Mouse (Mus musculus) bone marrow, adult 2 months (tissue): ENCODE data around the gene Nup54. TPM values are rescaled to one million over a fixed set of nuclear protein-coding genes. Genes with fewer than 3 reads are reported as not detected.

Experiments used
- H3K27ac ChIP-seq: fragments of 200-500 bp; 2 replicates; pipeline ENCODE4 v1.5.1; 2012; ENCODE audit warnings: low read depth, mild to moderate bottlenecking, control low read depth, inconsistent platforms, low read length; ENCODE audit not compliant: control insufficient read depth, poor library complexity, insufficient read depth
- H3K4me1 ChIP-seq: fragments of 200-500 bp; 2 replicates; pipeline ENCODE4 v1.6.1; 2011; ENCODE audit warnings: low read length; ENCODE audit not compliant: control insufficient read depth, insufficient read depth
- H3K4me3 ChIP-seq: fragments of 200-500 bp; replicated peaks from 2 replicates; pipeline ENCODE3; 2011; ENCODE audit warnings: mild to moderate bottlenecking, low read depth, low read length, control low read depth; ENCODE audit not compliant: control insufficient read depth
- CTCF ChIP-seq: fragments of 200-500 bp; IDR thresholded peaks from 2 replicates; pipeline ENCODE4 v1.5.1; 2011; ENCODE audit warnings: low read length, control low read depth; ENCODE audit not compliant: control insufficient read depth, insufficient read depth
- POLR2A ChIP-seq: fragments of 200-500 bp; IDR thresholded peaks from 2 replicates; pipeline ENCODE4 v1.6.1; 2011; ENCODE audit warnings: low read depth, mild to moderate bottlenecking, control low read depth, low read length, borderline replicate concordance; ENCODE audit not compliant: control insufficient read depth
- WGBS: fragments of 180-500 bp; shearing (Covaris S2); methylation state at CpG from one replicate; pipeline ENCODE4 v1.1.7; 2018; 5-methylcytosine and 5-hydroxymethylcytosine counted together
- polyA plus RNA-seq: library from polyadenylated mRNA; stranded (reverse); fragments of >200 nt; gene quantifications from 2 replicates; pipeline ENCODE4 v1.2.4, GENCODE M21; 2011; ENCODE audit warnings: low replicate concordance; ENCODE audit not compliant: missing spikeins, insufficient read depth, insufficient read length

Gene Nup54
- polyA plus RNA-seq, 1 experiment, result 19.4 TPM

GRCm38 (mm10) chr5:92461321-92461720, 26.3 kb upstream of the Nup54 start:
- Histone ChIP-seq H3K4me3 (no peak overlapping the region), H3K4me1 (no peaks in the 10 kb centered on the region; the same call in 1 of the 2 replicates), H3K27ac (no peak overlapping the region)
- 40% methylated on average over 5 of the region's 5 CpGs for WGBS
- TF ChIP-seq CTCF (peak; percentile 83), POLR2A (no peak)

DNA sequence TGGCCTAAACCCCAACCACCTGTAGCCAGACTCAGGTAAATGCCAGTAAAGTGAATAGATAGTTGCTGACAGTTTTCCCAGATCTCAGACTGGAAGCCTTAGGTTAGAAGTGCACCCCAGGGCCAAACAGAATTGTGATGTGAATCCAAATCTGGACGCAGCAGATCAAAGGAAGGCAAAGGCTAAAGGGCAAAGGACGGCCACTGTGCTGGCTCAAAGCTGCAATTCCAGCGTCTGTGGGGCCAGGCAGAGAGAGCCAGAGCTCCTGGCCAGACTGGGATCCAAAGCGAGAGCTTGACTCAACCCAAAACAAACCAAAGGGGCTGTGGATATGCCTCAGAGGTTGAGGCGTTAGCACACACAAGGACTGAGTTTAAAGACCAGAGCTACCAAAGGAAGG, 23.7 kb upstream of the Nup54 start:
- Histone ChIP-seq H3K27ac (no peak overlapping the region), H3K4me1 (no peaks in the 10 kb centered on the region; the same call in 1 of the 2 replicates), H3K4me3 (no peak overlapping the region)
- 88% methylated on average over 5 of the region's 5 CpGs for WGBS
- TF ChIP-seq CTCF, result no peak
- TF ChIP-seq POLR2A, result no peak

GRCm38 (mm10) chr5:92457410-92457809, 22.4 kb upstream of the Nup54 start:
- Histone ChIP-seq H3K27ac (no peak overlapping the region), H3K4me3 (no peak overlapping the region), H3K4me1 (no peaks in the 10 kb centered on the region; the same call in 1 of the 2 replicates)
- TF ChIP-seq POLR2A (no peak), CTCF (no peak)
- whole genome bisulfite sequencing, result 60% methylated on average over 2 of the region's 2 CpGs

DNA sequence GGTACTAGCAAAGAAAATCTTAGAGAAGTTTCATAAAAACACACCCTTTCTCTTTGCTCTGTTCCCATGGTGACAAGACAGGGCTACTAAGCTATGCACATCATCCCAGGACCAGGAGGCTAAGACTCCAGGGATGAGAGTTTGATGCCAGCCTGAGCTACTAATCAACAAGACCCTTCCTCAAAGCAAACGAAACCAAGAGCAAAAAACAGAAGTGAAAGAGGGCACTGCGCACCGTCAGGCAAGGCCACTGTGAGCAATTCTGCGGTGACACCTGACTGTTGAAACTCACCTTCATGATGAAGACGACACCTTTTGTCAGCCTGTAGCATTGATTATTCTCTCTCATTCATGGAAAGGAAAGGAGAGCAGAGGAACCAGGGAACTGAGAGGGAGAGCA, 17.9 kb upstream of the Nup54 start:
- 76% methylated on average over 5 of the region's 5 CpGs for WGBS

DNA sequence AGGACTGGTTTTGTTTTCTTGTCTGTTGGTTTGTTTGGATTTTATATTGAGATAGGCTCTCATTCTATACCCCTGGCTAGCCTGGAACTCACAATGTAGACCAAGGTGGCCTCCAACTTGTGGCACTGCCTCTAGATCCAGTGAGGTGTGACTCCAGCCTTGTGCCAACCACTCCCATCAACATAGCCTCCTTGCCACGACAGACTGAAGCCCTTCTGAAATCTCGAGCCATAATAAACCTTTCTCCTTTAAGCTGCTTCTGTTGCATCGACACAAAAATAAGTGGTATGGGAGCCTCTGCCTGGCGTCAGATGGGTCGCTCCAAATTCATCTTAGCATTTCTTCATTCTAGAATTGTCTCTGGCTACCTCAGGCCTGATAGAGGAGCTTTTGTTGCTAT, 11.7 kb upstream of the Nup54 start:
- 84% methylated on average over 5 of the region's 5 CpGs for WGBS
- no peak overlapping the region for H3K27ac ChIP-seq
- TF ChIP-seq CTCF (no peak), POLR2A (no peak)
- H3K4me3 ChIP-seq, result no peak overlapping the region
- H3K4me1 ChIP-seq, result no peaks in the 10 kb centered on the region; the same call in 1 of the 2 replicates

More for the DNA sequence above, 17.9 kb upstream of the Nup54 start:
- no peak for TF ChIP-seq POLR2A
- TF ChIP-seq CTCF, result no peak
- no peaks in the 10 kb centered on the region; the same call in 1 of the 2 replicates for H3K4me1 ChIP-seq
- no peak overlapping the region for H3K27ac ChIP-seq
- no peak overlapping the region for H3K4me3 ChIP-seq

- 85% methylated on average over 2 of the region's 2 CpGs for WGBS
- Histone ChIP-seq H3K27ac (no peak overlapping the region), H3K4me1 (peaks cover 1% of the 10 kb centered on the region), H3K4me3 (no peak overlapping the region)
- TF ChIP-seq CTCF (no peak), POLR2A (no peak)
Measured at GRCm38 (mm10) chr5:92445016-92445415, 10.0 kb upstream of the Nup54 start.

GRCm38 (mm10) chr5:92442914-92443313, 7.9 kb upstream of the Nup54 start:
- no peak for TF ChIP-seq POLR2A
- no peak for TF ChIP-seq CTCF
- peaks cover 1% of the 10 kb centered on the region for H3K4me1 ChIP-seq
- 83% methylated on average over 7 of the region's 7 CpGs for WGBS
- H3K4me3 ChIP-seq, result no peak overlapping the region
- H3K27ac ChIP-seq, result no peak overlapping the region

GRCm38 (mm10) chr5:92441494-92441893, 6.5 kb upstream of the Nup54 start:
- Histone ChIP-seq H3K4me3 (no peak overlapping the region), H3K4me1 (peaks cover 1% of the 10 kb centered on the region), H3K27ac (no peak overlapping the region)
- WGBS, result 54% methylated on average over 5 of the region's 5 CpGs
- TF ChIP-seq POLR2A, result no peak
- no peak for TF ChIP-seq CTCF

GRCm38 (mm10) chr5:92438540-92438939, 3.5 kb upstream of the Nup54 start:
- H3K4me1 ChIP-seq, result peaks cover 1% of the 10 kb centered on the region
- H3K27ac ChIP-seq, result no peak overlapping the region
- H3K4me3 ChIP-seq, result no peak overlapping the region
- WGBS, result 85% methylated on average over 8 of the region's 8 CpGs
- TF ChIP-seq POLR2A, result no peak
- TF ChIP-seq CTCF, result no peak

DNA sequence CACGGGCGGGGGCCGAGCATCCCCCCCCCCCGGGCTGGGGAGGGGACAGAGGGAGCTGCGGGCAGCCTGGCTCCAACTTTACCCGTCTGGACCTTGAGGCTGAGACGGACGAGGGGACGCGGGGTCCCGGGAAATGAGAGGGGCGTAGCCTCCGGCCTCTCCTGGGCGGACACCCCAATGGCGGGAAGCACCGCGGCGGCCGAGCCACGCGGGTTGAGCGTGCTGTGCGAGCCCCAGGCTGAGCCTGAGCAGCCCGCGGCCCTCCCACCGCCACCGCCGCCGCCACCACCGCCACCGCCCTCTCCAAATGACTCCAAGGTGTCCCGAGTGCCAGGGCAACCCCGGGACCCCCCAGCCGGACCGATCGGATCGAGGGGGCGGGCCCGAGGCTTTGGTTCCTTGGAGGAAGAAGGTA, 441 bp downstream of the Nup54 start:
- H3K4me1 ChIP-seq, result no peaks in the 10 kb centered on the region
- under 1% methylated on average over 32 of the region's 39 CpGs for WGBS
- no peak for TF ChIP-seq POLR2A
- peak overlapping the region; percentile 67 for H3K27ac ChIP-seq
- H3K4me3 ChIP-seq, result peak overlapping the region; percentile 66
